Mouse (Mus musculus) heart, postnatal 0 days (tissue): ENCODE data around the gene Fam178b.

Experiments used
- CTCF ChIP-seq: IDR thresholded peaks from 2 replicates; pipeline ENCODE4 v1.5.1; 2016; ENCODE audit warnings: antibody characterized with exemption, control low read depth, low read depth
- EP300 ChIP-seq: IDR thresholded peaks from 2 replicates; pipeline ENCODE4 v1.6.1; 2016; ENCODE audit warnings: antibody characterized with exemption, low read depth

GRCm38 (mm10) chr1:36579974-36580383 lies 103.0 kb downstream of the Fam178b start:
- TF ChIP-seq CTCF (no peak), EP300 (no peak)
